Mouse (Mus musculus): ENCODE results near the gene Stxbp3. TPM values are rescaled to one million over a fixed set of nuclear protein-coding genes. Genes with fewer than 3 reads are reported as not detected.
"Not testable (repeated sequence)": the region's sequence is repeated elsewhere in the genome, so short reads cannot be mapped to it uniquely, and the experiment has no call there.

Gene Stxbp3
- polyA plus RNA-seq, 1 experiment from 2014 or later, result 29.2 TPM

GRCm38 (mm10) chr3:108863091-108863490 is 22.8 kb upstream of the Stxbp3 start:
- H3K4me3 ChIP-seq (ENCODE audit: low read depth, low read length), result no peak overlapping the region
- H3K27me3 ChIP-seq (ENCODE audit: control insufficient read depth, insufficient read depth, low read length), result no peaks in the 10 kb centered on the region
- H3K27ac ChIP-seq (replicated peaks; ENCODE audit: low read depth, low read length), result no peak overlapping the region
- DNase-seq (ENCODE audit: low spot score) (no peak), ATAC-seq (replicated peaks; ENCODE audit: insufficient number of reproducible peaks, low FRiP score, low TSS enrichment, low read depth) (no peak)
- WGBS, result 90% methylated on average over 10 of the region's 10 CpGs
- H3K9me3 ChIP-seq (replicated peaks; ENCODE audit: control insufficient read depth, low read length), result no peaks in the 10 kb centered on the region
- H3K4me1 ChIP-seq (ENCODE audit: control insufficient read depth, insufficient read depth, low read length), result peaks cover 2% of the 10 kb centered on the region; the same call in 1 of the 2 replicates
- H3K9ac ChIP-seq (replicated peaks; ENCODE audit: low read length), result no peak overlapping the region
- H3K36me3 ChIP-seq (replicated peaks; ENCODE audit: control insufficient read depth, insufficient read depth, low read depth, low read length), result no peaks in the 10 kb centered on the region
- H3K4me2 ChIP-seq (ENCODE audit: low read depth, low read length), result no peak overlapping the region

GRCm38 (mm10) chr3:108862282-108862681 is 22.0 kb upstream of the Stxbp3 start:
- not testable (repeated sequence) for H3K4me3 ChIP-seq (ENCODE audit: low read depth, low read length); H3K27me3 ChIP-seq (ENCODE audit: control insufficient read depth, insufficient read depth, low read length); H3K9me3 ChIP-seq (replicated peaks; ENCODE audit: control insufficient read depth, low read length); H3K9ac ChIP-seq (replicated peaks; ENCODE audit: low read length); H3K27ac ChIP-seq (replicated peaks; ENCODE audit: low read depth, low read length); ATAC-seq (replicated peaks; ENCODE audit: insufficient number of reproducible peaks, low FRiP score, low TSS enrichment, low read depth); DNase-seq (ENCODE audit: low spot score); H3K36me3 ChIP-seq (replicated peaks; ENCODE audit: control insufficient read depth, insufficient read depth, low read depth, low read length); H3K4me2 ChIP-seq (ENCODE audit: low read depth, low read length); H3K4me1 ChIP-seq (ENCODE audit: control insufficient read depth, insufficient read depth, low read length)
- 93% methylated on average over 4 of the region's 4 CpGs for WGBS

GRCm38 (mm10) chr3:108860786-108861185 is 20.5 kb upstream of the Stxbp3 start:
- H3K9ac ChIP-seq (replicated peaks; ENCODE audit: low read length), result no peak overlapping the region
- no peak overlapping the region for H3K4me3 ChIP-seq (ENCODE audit: low read depth, low read length)
- H3K4me2 ChIP-seq (ENCODE audit: low read depth, low read length), result no peak overlapping the region
- no peaks in the 10 kb centered on the region for H3K27me3 ChIP-seq (ENCODE audit: control insufficient read depth, insufficient read depth, low read length)
- H3K9me3 ChIP-seq (replicated peaks; ENCODE audit: control insufficient read depth, low read length), result no peaks in the 10 kb centered on the region
- DNase-seq (ENCODE audit: low spot score), result no peak
- no peaks in the 10 kb centered on the region for H3K36me3 ChIP-seq (replicated peaks; ENCODE audit: control insufficient read depth, insufficient read depth, low read depth, low read length)
- H3K4me1 ChIP-seq (ENCODE audit: control insufficient read depth, insufficient read depth, low read length), result peaks cover 3% of the 10 kb centered on the region; the same call in 1 of the 2 replicates
- no peak for ATAC-seq (replicated peaks; ENCODE audit: insufficient number of reproducible peaks, low FRiP score, low TSS enrichment, low read depth)
- no peak overlapping the region for H3K27ac ChIP-seq (replicated peaks; ENCODE audit: low read depth, low read length)
- 79% methylated on average over 2 of the region's 2 CpGs for WGBS

- peak overlapping the region; percentile 53 for H3K27ac ChIP-seq (replicated peaks; ENCODE audit: low read depth, low read length)
- peaks cover 3% of the 10 kb centered on the region; the same call in 1 of the 2 replicates for H3K4me1 ChIP-seq (ENCODE audit: control insufficient read depth, insufficient read depth, low read length)
- H3K4me3 ChIP-seq (ENCODE audit: low read depth, low read length), result no peak overlapping the region
- H3K9ac ChIP-seq (replicated peaks; ENCODE audit: low read length), result no peak overlapping the region
- WGBS, result 41% methylated on average over 7 of the region's 7 CpGs
- peak; percentile 72; the same call in 1 of the 2 replicates for ATAC-seq (replicated peaks; ENCODE audit: insufficient number of reproducible peaks, low FRiP score, low TSS enrichment, low read depth)
- H3K9me3 ChIP-seq (replicated peaks; ENCODE audit: control insufficient read depth, low read length), result no peaks in the 10 kb centered on the region
- H3K36me3 ChIP-seq (replicated peaks; ENCODE audit: control insufficient read depth, insufficient read depth, low read depth, low read length), result no peaks in the 10 kb centered on the region
- peak; percentile 64 for DNase-seq (ENCODE audit: low spot score)
- no peaks in the 10 kb centered on the region for H3K27me3 ChIP-seq (ENCODE audit: control insufficient read depth, insufficient read depth, low read length)
- no peak overlapping the region for H3K4me2 ChIP-seq (ENCODE audit: low read depth, low read length)
Measured at GRCm38 (mm10) chr3:108858231-108858770, 18.0 kb upstream of the Stxbp3 start.

- H3K27ac ChIP-seq (replicated peaks; ENCODE audit: low read depth, low read length), result no peak overlapping the region
- no peak overlapping the region for H3K9ac ChIP-seq (replicated peaks; ENCODE audit: low read length)
- DNase-seq (ENCODE audit: low spot score) (no peak), ATAC-seq (replicated peaks; ENCODE audit: insufficient number of reproducible peaks, low FRiP score, low TSS enrichment, low read depth) (peak; percentile 4; the same call in 1 of the 2 replicates)
- no peak overlapping the region for H3K4me3 ChIP-seq (ENCODE audit: low read depth, low read length)
- no peak overlapping the region for H3K4me2 ChIP-seq (ENCODE audit: low read depth, low read length)
- H3K36me3 ChIP-seq (replicated peaks; ENCODE audit: control insufficient read depth, insufficient read depth, low read depth, low read length), result no peaks in the 10 kb centered on the region
- H3K9me3 ChIP-seq (replicated peaks; ENCODE audit: control insufficient read depth, low read length), result no peaks in the 10 kb centered on the region
- peaks cover 3% of the 10 kb centered on the region; the same call in 1 of the 2 replicates for H3K4me1 ChIP-seq (ENCODE audit: control insufficient read depth, insufficient read depth, low read length)
- whole genome bisulfite sequencing, result 82% methylated on average over 1 of the region's 1 CpGs
- H3K27me3 ChIP-seq (ENCODE audit: control insufficient read depth, insufficient read depth, low read length), result no peaks in the 10 kb centered on the region
Measured at GRCm38 (mm10) chr3:108857714-108858113, 17.4 kb upstream of the Stxbp3 start.

- no peak for ATAC-seq (replicated peaks; ENCODE audit: insufficient number of reproducible peaks, low FRiP score, low TSS enrichment, low read depth)
- Histone ChIP-seq H3K9ac (replicated peaks; ENCODE audit: low read length) (no peak overlapping the region), H3K4me3 (ENCODE audit: low read depth, low read length) (no peak overlapping the region), H3K27me3 (ENCODE audit: control insufficient read depth, insufficient read depth, low read length) (no peaks in the 10 kb centered on the region), H3K4me1 (ENCODE audit: control insufficient read depth, insufficient read depth, low read length) (peaks cover 3% of the 10 kb centered on the region; the same call in 1 of the 2 replicates), H3K9me3 (replicated peaks; ENCODE audit: control insufficient read depth, low read length) (no peaks in the 10 kb centered on the region), H3K4me2 (ENCODE audit: low read depth, low read length) (no peak overlapping the region), H3K36me3 (replicated peaks; ENCODE audit: control insufficient read depth, insufficient read depth, low read depth, low read length) (no peaks in the 10 kb centered on the region), H3K27ac (replicated peaks; ENCODE audit: low read depth, low read length) (no peak overlapping the region)
- DNase-seq (ENCODE audit: low spot score), result no peak
- WGBS, result 28% methylated on average over 3 of the region's 3 CpGs
Measured at GRCm38 (mm10) chr3:108857124-108857470, 16.8 kb upstream of the Stxbp3 start.

- H3K9ac ChIP-seq (replicated peaks; ENCODE audit: low read length), result no peak overlapping the region
- ATAC-seq (replicated peaks; ENCODE audit: insufficient number of reproducible peaks, low FRiP score, low TSS enrichment, low read depth) (peak; percentile 41; the same call in 1 of the 2 replicates), DNase-seq (ENCODE audit: low spot score) (peak; percentile 45)
- peaks cover 3% of the 10 kb centered on the region; the same call in 1 of the 2 replicates for H3K4me1 ChIP-seq (ENCODE audit: control insufficient read depth, insufficient read depth, low read length)
- no peaks in the 10 kb centered on the region for H3K9me3 ChIP-seq (replicated peaks; ENCODE audit: control insufficient read depth, low read length)
- no peak overlapping the region for H3K27ac ChIP-seq (replicated peaks; ENCODE audit: low read depth, low read length)
- H3K4me2 ChIP-seq (ENCODE audit: low read depth, low read length), result no peak overlapping the region
- no peaks in the 10 kb centered on the region for H3K27me3 ChIP-seq (ENCODE audit: control insufficient read depth, insufficient read depth, low read length)
- no peak overlapping the region for H3K4me3 ChIP-seq (ENCODE audit: low read depth, low read length)
- 37% methylated on average over 8 of the region's 8 CpGs for WGBS
- H3K36me3 ChIP-seq (replicated peaks; ENCODE audit: control insufficient read depth, insufficient read depth, low read depth, low read length), result no peaks in the 10 kb centered on the region
Measured at GRCm38 (mm10) chr3:108856386-108857123, 16.2 kb upstream of the Stxbp3 start.

GRCm38 (mm10) chr3:108855864-108856263 is 15.5 kb upstream of the Stxbp3 start:
- ATAC-seq (replicated peaks; ENCODE audit: insufficient number of reproducible peaks, low FRiP score, low TSS enrichment, low read depth) (no peak), DNase-seq (ENCODE audit: low spot score) (no peak)
- no peak overlapping the region for H3K4me2 ChIP-seq (ENCODE audit: low read depth, low read length)
- H3K9me3 ChIP-seq (replicated peaks; ENCODE audit: control insufficient read depth, low read length), result no peaks in the 10 kb centered on the region
- WGBS, result 78% methylated on average over 10 of the region's 10 CpGs
- peaks cover 3% of the 10 kb centered on the region; the same call in 1 of the 2 replicates for H3K4me1 ChIP-seq (ENCODE audit: control insufficient read depth, insufficient read depth, low read length)
- no peak overlapping the region for H3K27ac ChIP-seq (replicated peaks; ENCODE audit: low read depth, low read length)
- no peaks in the 10 kb centered on the region for H3K27me3 ChIP-seq (ENCODE audit: control insufficient read depth, insufficient read depth, low read length)
- H3K9ac ChIP-seq (replicated peaks; ENCODE audit: low read length), result no peak overlapping the region
- H3K36me3 ChIP-seq (replicated peaks; ENCODE audit: control insufficient read depth, insufficient read depth, low read depth, low read length), result no peaks in the 10 kb centered on the region
- H3K4me3 ChIP-seq (ENCODE audit: low read depth, low read length), result no peak overlapping the region
